Mouse (Mus musculus) CD4-positive helper T cell, adult 2 months (primary cell): ENCODE results near the gene Park7.
"Not testable (repeated sequence)": the region's sequence is repeated elsewhere in the genome, so short reads cannot be mapped to it uniquely, and the experiment has no call there.

ENCODE experiments used
- DNase-seq: peaks from one replicate; pipeline ENCODE4 v3.0.0-alpha.2; 2012; ENCODE audit warnings: low read depth, missing footprints, low spot score

Gene Park7

GRCm38 (mm10) chr4:150875393-150875792, 38.8 kb downstream of the Park7 start:
- no peak for DNase-seq

GRCm38 (mm10) chr4:150874416-150874815, 39.8 kb downstream of the Park7 start:
- DNase-seq = not testable (repeated sequence)

- DNase-seq = no peak
Measured at GRCm38 (mm10) chr4:150872681-150873080, 41.6 kb downstream of the Park7 start.

- no peak for DNase-seq
Measured at GRCm38 (mm10) chr4:150872139-150872651, 42.0 kb downstream of the Park7 start.

GRCm38 (mm10) chr4:150871392-150872138, 42.7 kb downstream of the Park7 start:
- no peak for DNase-seq

- DNase-seq = no peak
Measured at GRCm38 (mm10) chr4:150870963-150871391, 43.3 kb downstream of the Park7 start.

- DNase-seq = no peak
Measured at GRCm38 (mm10) chr4:150869276-150870197, 44.7 kb downstream of the Park7 start.

- no peak for DNase-seq
Measured at GRCm38 (mm10) chr4:150868859-150869258, 45.4 kb downstream of the Park7 start.

GRCm38 (mm10) chr4:150868161-150868560, 46.1 kb downstream of the Park7 start:
- DNase-seq = no peak

- no peak for DNase-seq
Measured at GRCm38 (mm10) chr4:150866494-150866893, 47.7 kb downstream of the Park7 start.

GRCm38 (mm10) chr4:150866069-150866468, 48.2 kb downstream of the Park7 start:
- no peak for DNase-seq

GRCm38 (mm10) chr4:150865371-150865770, 48.9 kb downstream of the Park7 start:
- peak; percentile 47 for DNase-seq

GRCm38 (mm10) chr4:150862626-150863375, 51.4 kb downstream of the Park7 start:
- no peak for DNase-seq

GRCm38 (mm10) chr4:150861161-150861560, 53.1 kb downstream of the Park7 start:
- no peak for DNase-seq

- DNase-seq = no peak
Measured at GRCm38 (mm10) chr4:150860526-150860925, 53.7 kb downstream of the Park7 start.

- no peak for DNase-seq
Measured at GRCm38 (mm10) chr4:150855346-150855745, 58.9 kb downstream of the Park7 start.

- peak; percentile 96 for DNase-seq
Measured at GRCm38 (mm10) chr4:150854839-150855246, 59.4 kb downstream of the Park7 start.

- DNase-seq = no peak
Measured at GRCm38 (mm10) chr4:150853680-150854461, 60.4 kb downstream of the Park7 start, which contains the start of gene Errfi1. Gene Errfi1 (plus strand): TSS chr4:150853919.

GRCm38 (mm10) chr4:150852479-150852878, 61.8 kb downstream of the Park7 start:
- no peak for DNase-seq

- DNase-seq = no peak
Measured at GRCm38 (mm10) chr4:150852045-150852444, 62.2 kb downstream of the Park7 start.

- DNase-seq = no peak
Measured at GRCm38 (mm10) chr4:150850893-150851292, 63.3 kb downstream of the Park7 start.
